Mouse (Mus musculus) kidney, adult 2 months (tissue): Measurements from ENCODE around the gene Spsb4.

Experiments used
- CTCF ChIP-seq: fragments of 200-500 bp; conservative IDR thresholded peaks from 2 replicates; pipeline ENCODE4 v1.5.1; 2011; ENCODE audit warnings: low read depth, mild to moderate bottlenecking, control low read depth, low read length, moderate library complexity, mixed read lengths; ENCODE audit not compliant: insufficient read depth, insufficient read length
- POLR2A ChIP-seq: fragments of 200-500 bp; IDR thresholded peaks from one replicate; pipeline ENCODE4 v1.6.1; 2011; ENCODE audit warnings: low read depth, low read length, control low read depth

DNA sequence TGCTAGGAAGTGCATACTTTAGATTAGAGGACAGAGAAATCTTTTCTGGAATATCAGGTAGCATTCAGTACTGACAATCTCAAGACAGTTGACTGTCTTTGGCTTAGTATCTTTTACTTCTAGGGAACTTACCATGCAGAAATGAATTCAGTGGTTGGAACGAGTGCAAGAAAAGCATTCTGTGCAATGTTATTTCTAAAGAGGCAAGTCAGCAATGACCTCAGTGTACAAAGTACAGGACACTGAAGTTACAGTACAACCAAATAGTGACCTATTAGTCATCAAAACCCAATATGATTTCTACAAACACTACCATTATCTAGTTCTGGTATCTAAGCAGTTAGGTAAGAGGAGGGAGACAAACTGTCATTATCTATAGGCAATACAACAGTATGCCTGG lies 51.1 kb downstream of the Spsb4 start:
- TF ChIP-seq POLR2A (no peak), CTCF (no peak)
